Mouse (Mus musculus) frontal cortex, postnatal 25 days (tissue): ENCODE measurements around the gene Mb21d2.

ENCODE experiments used
- DNase-seq, 2 experiments: peaks; one replicate each; pipeline ENCODE4 v3.0.0; 2022; ENCODE audit warnings: low spot score in 2 of 2

Gene Mb21d2

GRCm38 (mm10) chr16:28866584-28867295 lies 62.7 kb downstream of the Mb21d2 start:
- no peak for DNase-seq

GRCm38 (mm10) chr16:28863616-28864015 lies 65.9 kb downstream of the Mb21d2 start:
- no peak for DNase-seq

- DNase-seq: no peak
Observed at GRCm38 (mm10) chr16:28862093-28862492, 67.4 kb downstream of the Mb21d2 start.

GRCm38 (mm10) chr16:28859678-28860077 lies 69.8 kb downstream of the Mb21d2 start:
- no peak for DNase-seq

GRCm38 (mm10) chr16:28859009-28859288 lies 70.5 kb downstream of the Mb21d2 start:
- no peak for DNase-seq

GRCm38 (mm10) chr16:28858210-28859008 lies 71.1 kb downstream of the Mb21d2 start:
- no peak for DNase-seq

GRCm38 (mm10) chr16:28851409-28851821 lies 78.1 kb downstream of the Mb21d2 start:
- no peak for DNase-seq

GRCm38 (mm10) chr16:28850881-28851280 lies 78.6 kb downstream of the Mb21d2 start:
- no peak for DNase-seq

- no peak for DNase-seq
Observed at GRCm38 (mm10) chr16:28846123-28846522, 83.3 kb downstream of the Mb21d2 start.

- DNase-seq: no peak
Observed at GRCm38 (mm10) chr16:28845336-28845735, 84.1 kb downstream of the Mb21d2 start.

- no peak for DNase-seq
Observed at GRCm38 (mm10) chr16:28841102-28841501, 88.4 kb downstream of the Mb21d2 start.

- DNase-seq: peak; percentile 44 to 71
Observed at GRCm38 (mm10) chr16:28840075-28840974, 89.1 kb downstream of the Mb21d2 start.

GRCm38 (mm10) chr16:28839575-28839974 lies 89.9 kb downstream of the Mb21d2 start:
- DNase-seq: no peak

- DNase-seq: peak; percentile 55 to 70
Observed at GRCm38 (mm10) chr16:28838016-28838415, 91.5 kb downstream of the Mb21d2 start.

- DNase-seq: no peak
Observed at GRCm38 (mm10) chr16:28832085-28832635, 97.3 kb downstream of the Mb21d2 start.

- no peak for DNase-seq
Observed at GRCm38 (mm10) chr16:28829263-28829955, 100.1 kb downstream of the Mb21d2 start.

GRCm38 (mm10) chr16:28824781-28825180 lies 104.7 kb downstream of the Mb21d2 start:
- no peak for DNase-seq

GRCm38 (mm10) chr16:28821774-28822173 lies 107.7 kb downstream of the Mb21d2 start:
- DNase-seq: no peak

GRCm38 (mm10) chr16:28818749-28819285 lies 110.7 kb downstream of the Mb21d2 start:
- no peak for DNase-seq

- no peak for DNase-seq
Observed at GRCm38 (mm10) chr16:28813290-28813689, 116.2 kb downstream of the Mb21d2 start.

- no peak for DNase-seq
Observed at GRCm38 (mm10) chr16:28809089-28809488, 120.4 kb downstream of the Mb21d2 start.
